19 mouse cellular contexts compared by ENCODE assay signal in the genomic region with DNA sequence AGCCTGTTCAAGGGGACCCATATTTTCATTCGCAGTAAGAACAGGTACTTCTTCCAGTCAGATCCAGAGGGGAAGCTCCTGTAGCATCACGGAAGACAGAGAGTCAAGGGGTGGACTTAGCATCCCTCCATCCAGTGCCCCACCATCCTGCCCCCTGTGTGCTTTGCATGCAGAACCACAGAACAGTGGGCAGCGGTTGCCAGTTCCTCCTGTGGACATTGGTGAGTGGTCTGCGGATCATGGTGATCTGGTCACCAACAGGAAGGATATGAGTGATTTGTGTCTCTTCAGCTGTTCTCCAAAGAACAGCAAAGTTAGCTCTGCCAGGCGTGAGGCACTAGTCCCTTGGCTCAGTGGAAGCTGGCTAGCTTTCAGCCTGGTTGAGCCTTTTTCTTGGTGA.
A peak's percentile ranks its signal among the peaks of the same experiment; 100 is the strongest.
DNase-seq lines count a peak whose midpoint lies in the region; ATAC-seq and TF ChIP-seq lines count a peak whose summit lies in the region.
"Had no signal": no experiment of that assay in that cellular context is flagged by ENCODE, and none has a peak within 500 bp of the region (broad histone marks: within the 10 kb centered on the region; RNA-seq: fewer than 3 reads in every experiment).

No protein-coding gene starts in this region.

- H3K4me3 ChIP-seq in cerebellum, adult 2 months (replicated peaks; ENCODE audit: insufficient read depth, low read depth, low read length) = no peak overlapping the region
- H3K4me3 ChIP-seq: embryonic facial prominence, embryonic 10.5 days; embryonic facial prominence, embryonic 12.5 days; forebrain, embryonic 13.5 days; forebrain, embryonic 15.5 days had no signal

- 87% methylated on average over 5 of the region's 5 CpGs for WGBS in cerebellum, adult 2 months

- DNase-seq in heart, adult 11 months = peak; percentile 91
- no peak for DNase-seq in heart, postnatal 14 days
- DNase-seq in 416B (ENCODE audit: low read depth) = peak; percentile 49
- no peak for DNase-seq in cerebellum, adult 2 months
- no peak for DNase-seq in spleen, postnatal 4 days (ENCODE audit: low spot score in 2 of 2)
- DNase-seq: adrenal gland, adult 2 months; adrenal gland, postnatal 10 days; adrenal gland, postnatal 25 days; cerebellum, adult 11 months; cerebellum, adult 18-20 months; cerebellum, adult 9-10 months; cerebellum, postnatal 14 days; cerebellum, postnatal 36 days; forebrain, postnatal 0 days had no signal

- intact Hi-C loops in heart, postnatal 14 days (cut with DNase I) = no loop called here

- TF ChIP-seq CTCF in cerebellum, adult 2 months (IDR thresholded peaks at IDR 0.05; ENCODE audit: borderline replicate concordance, insufficient read depth, low read depth, low read length) = no peak

- TF ChIP-seq POLR2A in cerebellum, adult 2 months (IDR thresholded peaks at IDR 0.05; ENCODE audit: borderline replicate concordance, insufficient read depth, low read length) = no peak

- no peak overlapping the region for H3K27ac ChIP-seq in cerebellum, adult 2 months (ENCODE audit: insufficient read depth, low read length)
- H3K27ac ChIP-seq: embryonic facial prominence, embryonic 10.5 days; embryonic facial prominence, embryonic 12.5 days; forebrain, embryonic 13.5 days; forebrain, embryonic 15.5 days had no signal

- H3K27me3 ChIP-seq in cerebellum, adult 2 months (ENCODE audit: control insufficient read depth, insufficient read depth, low read length) = no peaks in the 10 kb centered on the region
- H3K27me3 ChIP-seq: embryonic facial prominence, embryonic 12.5 days; forebrain, embryonic 13.5 days; forebrain, embryonic 15.5 days had no signal

- ATAC-seq in granulocyte monocyte progenitor cell, adult 5-6 weeks (replicated peaks; ENCODE audit: poor library complexity, severe bottlenecking) = peak; percentile 46
- ATAC-seq: forebrain, embryonic 13.5 days; forebrain, embryonic 15.5 days; forebrain, postnatal 0 days had no signal

- no peaks in the 10 kb centered on the region for H3K4me1 ChIP-seq in cerebellum, adult 2 months (ENCODE audit: control insufficient read depth, insufficient read depth, low read length)
- H3K4me1 ChIP-seq: forebrain, embryonic 13.5 days; forebrain, embryonic 15.5 days had no signal

Comparison
In these comparisons a context has a peak if more than half of its experiments do, and no peak if none do; other contexts are left out.
1. DNase-seq: peak in heart, adult 11 months (single experiment) and 416B (single experiment); none in heart, postnatal 14 days (0 of 2), cerebellum, adult 2 months (0 of 2) and spleen, postnatal 4 days (0 of 2).